Mouse (Mus musculus) T-helper 2 cell (primary cell): ENCODE results near the gene Kcne2.

Experiments used
- in situ Hi-C: fragments of 300-600 bp; cut with MboI, MseI; formaldehyde crosslinking; loops from one replicate; pipeline ENCODE4 v1.15.1; 2025; ENCODE audit warnings: high pct_unique_total_duplicates

Kcne2 gene

DNA sequence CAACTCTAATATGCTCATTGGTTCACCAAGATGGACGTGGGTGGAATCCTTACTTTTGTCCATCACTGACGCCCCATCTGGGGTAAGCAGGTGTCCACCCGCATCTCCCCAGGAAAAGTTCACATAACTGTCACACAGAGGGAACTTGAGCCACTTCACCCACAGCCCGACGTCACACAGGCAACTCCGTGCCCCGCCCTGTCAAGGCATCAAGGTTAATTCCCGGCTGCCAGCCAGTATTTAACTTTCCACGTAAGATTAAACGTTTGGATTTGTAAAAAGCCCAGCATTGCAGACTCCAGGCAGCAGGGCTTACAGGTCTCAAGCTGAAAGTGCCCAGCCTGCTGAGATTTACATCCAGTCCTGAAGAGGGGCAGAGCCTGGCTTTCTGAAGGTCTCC lies at the start of gene Kcne2:
Gene Kcne2 (plus strand): TSS at position 289 of the 400 bp plus-strand sequence.
- in situ Hi-C loops, result no loop called here

DNA sequence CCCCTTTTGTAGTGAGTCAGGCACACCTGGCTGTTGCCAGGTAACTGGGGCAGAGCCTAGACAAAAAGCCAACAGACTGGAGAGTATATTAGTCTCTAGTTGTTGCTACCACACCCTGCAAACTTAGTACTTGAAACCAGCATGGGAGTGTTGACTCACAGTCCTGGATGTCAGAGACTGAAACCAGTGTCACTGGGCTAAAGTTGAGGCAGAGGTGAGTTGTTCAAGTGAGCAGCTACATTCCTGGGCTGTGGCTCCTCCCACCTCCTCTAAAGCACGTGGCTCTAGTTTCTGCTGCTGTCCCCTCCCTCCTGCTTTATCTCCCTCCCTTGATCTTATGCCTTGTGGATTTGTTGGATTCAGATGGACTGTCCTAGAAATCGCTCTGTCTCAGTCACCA lies 46.3 kb upstream of the Kcne2 start:
- in situ Hi-C loops, result no loop called here

DNA sequence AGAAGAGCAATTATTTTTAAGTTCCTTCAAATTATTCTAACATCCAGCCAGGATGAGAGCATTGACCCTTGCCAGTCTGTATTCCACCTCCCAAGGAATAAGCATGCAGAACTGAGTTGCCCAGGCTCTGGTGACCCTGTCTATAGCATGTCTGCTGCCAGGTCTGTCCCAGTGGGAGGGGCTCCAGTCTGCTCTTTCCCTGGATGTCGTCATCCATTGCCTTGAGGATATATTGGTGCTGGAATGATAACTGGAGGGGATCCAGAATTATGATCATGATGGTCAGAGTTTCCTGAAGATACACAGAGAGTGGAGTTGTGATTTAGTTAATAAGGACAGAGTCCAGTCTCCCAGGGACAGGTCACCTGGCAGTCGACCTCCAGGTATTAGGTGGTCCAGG lies 45.2 kb upstream of the Kcne2 start:
- in situ Hi-C loops, result no loop called here

DNA sequence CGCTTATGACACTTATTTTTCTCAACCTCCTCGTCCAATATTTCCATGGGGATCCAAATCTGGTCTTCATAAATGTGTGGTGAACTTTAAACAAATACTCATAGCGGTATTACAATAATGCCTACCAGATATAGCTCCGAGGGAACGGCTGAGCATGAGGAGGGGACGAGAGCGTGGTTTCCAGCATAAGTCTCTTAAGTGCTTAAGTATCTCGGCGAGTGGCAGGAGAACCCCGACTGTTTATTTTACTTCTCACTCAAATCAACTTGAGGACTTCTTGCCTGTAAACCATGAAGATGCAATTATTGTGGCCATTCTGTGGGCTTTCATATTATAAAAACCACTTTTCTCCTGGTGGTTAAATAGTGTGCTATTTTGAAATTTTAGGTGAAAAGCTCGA lies 44.5 kb upstream of the Kcne2 start:
- in situ Hi-C loops, result no loop called here

DNA sequence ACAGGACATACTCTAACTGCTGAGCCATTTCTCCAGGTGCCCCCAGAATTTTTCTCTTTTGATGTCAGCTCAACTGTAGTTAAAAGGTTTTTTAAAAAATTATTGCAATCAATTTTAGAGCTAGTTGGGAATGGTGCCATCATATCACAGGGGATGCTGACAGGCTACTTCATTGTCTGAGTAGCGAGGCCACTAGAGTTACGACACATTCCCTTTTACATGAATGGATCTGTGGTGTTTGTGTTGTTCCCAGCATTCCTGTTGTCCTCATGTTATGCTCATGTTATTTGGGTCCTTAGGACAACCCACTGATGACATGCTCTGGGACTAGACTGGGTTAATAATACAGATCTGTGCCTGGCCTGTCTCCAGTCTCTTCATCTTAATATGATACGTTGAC lies 42.5 kb upstream of the Kcne2 start:
- in situ Hi-C loops, result no loop called here

DNA sequence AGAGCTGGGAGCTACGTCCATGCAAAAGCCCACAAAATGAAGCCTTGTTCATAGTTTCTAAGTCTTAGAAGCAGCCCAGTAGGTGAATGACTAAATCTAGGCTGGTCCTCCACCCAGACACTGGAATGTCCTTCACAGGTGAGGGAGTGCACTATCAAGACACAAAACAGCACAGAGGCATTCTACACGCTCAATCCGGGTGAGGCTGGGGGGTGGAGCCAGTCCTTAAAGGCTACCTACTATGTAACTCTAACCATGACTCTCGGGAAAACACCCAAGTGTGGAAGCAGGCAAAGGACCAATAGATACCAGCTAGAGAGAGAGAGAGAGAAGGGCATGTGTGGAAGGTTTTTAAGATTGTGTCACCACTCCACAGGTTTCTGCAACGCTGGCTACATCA lies 41.7 kb upstream of the Kcne2 start:
- in situ Hi-C loops, result no loop called here

DNA sequence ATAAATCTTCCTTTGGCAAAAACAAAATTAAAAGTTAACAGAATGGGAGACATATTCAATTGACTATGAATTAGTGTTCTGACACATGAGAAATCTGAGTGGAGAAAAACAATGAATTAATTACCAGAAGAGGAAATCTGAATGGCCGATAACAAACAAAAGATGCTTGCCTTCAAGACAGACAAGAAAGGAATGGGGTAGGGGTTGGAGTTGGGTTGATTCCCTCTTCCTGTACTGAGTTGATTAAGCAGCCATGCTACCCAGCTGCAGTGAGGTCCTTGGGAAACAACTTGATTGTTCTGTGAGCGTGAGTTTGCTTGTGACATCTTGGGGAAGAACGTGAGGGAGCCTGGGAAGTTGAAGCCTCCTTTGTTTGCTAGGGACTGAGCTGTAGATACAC lies 37.9 kb upstream of the Kcne2 start:
- in situ Hi-C loops, result no loop called here

DNA sequence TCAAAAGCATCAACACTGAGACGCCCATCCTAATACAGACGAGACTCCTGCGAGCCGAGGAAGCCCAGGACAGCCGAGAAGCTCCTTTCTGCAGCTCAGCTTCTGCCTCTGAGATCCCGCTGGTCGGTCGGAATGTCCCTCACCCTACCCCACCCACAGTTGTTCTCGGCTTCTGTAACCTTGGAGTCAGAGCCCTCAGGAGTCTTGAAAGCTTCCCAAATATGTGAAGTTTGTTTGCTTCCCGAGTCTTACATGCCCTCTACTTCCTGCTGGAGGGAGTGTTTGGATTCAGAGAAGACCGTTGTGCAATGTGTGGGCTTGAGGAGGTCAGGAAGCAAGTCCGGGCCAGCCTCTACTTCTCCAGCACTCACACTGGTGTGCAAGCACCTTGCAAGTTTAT lies 24.3 kb upstream of the Kcne2 start:
- in situ Hi-C loops, result no loop called here

DNA sequence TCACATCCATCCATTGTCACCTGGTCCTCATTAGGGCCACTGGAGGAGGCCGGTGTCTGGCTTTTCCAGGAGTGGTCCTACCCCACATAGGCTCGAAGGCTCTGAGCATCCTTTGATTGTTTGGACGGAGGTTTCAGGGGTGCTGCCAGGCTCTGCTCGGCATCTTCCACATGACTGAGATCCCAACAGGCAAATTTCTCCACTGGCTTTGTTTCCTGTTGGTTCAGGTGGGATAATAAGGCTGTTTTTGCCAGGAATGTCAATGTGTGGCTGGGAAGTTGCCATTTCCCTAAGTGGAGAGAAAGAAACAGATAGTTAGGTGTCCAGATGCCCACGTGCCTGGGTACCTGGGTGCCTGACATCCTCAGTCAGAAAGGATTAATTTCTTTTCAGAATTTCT lies 17.7 kb upstream of the Kcne2 start:
- in situ Hi-C loops, result no loop called here

DNA sequence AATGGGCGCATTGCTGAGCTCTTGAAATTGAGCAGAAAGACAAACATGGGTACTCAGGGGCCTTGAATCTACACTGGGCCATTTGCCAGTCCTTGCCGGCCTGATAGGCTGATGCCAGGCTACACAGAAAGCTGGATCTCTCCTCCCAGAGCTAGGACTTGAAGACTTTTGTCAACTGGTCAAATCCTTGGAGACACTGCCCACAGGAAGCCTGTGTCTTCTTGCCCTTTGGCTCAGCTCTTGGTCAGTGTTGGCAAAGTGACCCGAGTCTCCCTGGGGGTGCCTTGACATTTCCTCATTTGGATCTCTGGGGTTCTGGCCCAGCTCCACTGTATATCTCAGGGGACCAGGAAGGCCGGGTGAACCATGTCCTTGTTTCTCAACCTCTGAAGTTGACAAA lies 16.7 kb upstream of the Kcne2 start:
- in situ Hi-C loops, result no loop called here

DNA sequence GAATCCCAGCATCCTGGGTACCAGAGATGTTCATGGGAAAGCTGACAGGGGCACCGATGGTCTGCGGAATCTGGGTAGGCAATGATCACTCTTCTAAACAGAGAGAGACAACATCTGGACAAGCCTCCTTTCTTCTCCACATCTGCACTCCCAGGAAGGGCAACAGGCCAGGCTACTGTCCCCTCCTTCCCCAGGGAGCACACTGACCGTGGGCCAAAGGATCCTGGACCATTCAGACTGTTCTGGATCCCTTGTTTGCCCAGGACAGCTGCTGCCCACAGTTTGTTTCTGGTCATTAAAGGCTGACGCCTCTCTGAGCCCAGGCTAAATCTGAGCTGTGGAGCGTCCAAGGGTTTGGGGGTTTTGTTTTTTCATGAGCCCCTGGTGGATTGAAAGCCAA lies 9.5 kb upstream of the Kcne2 start:
- in situ Hi-C loops, result loop anchor here (5.0 kb wide), 1 partner anchor 345 kb away; no protein-coding TSS in a partner anchor

DNA sequence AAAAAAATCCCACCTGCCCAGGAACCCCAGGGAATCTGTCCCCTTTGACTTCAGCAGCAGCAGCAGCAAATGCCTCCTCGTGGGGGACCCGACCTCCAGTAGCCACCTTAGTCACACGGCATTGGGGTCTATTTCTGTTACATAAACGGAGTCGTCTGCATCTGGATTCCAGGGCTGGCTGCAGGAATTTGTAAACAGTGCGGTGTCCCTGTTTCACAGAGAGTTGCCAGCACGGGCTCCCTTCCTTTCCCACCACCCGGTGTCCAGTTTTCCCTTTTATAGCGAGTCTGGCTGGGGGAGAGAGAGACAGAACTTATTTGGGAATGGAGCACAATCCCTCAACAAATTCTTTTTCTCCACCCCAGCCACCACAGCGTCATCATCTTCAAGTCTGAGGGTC lies 7.1 kb upstream of the Kcne2 start:
- in situ Hi-C loops, result no loop called here

DNA sequence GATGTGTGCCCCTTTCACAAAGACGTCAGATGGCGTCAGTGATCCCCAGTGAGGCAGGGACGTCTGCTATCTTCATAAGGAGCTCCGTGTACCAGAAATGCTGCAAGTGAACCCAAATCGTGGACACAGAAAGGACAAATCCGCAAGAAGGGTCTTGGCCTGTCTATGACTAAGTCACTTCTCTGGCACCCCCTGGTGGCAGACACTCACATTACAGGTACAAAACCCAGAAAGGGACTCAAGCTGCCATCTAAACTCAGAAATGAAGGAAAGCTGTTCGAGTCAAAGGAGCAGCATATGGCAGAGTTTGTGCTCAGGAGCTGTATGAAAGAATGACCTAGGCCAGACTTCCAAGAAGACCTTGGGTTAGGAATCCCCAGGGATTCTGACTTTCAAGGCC lies 5.6 kb upstream of the Kcne2 start:
- in situ Hi-C loops, result no loop called here

DNA sequence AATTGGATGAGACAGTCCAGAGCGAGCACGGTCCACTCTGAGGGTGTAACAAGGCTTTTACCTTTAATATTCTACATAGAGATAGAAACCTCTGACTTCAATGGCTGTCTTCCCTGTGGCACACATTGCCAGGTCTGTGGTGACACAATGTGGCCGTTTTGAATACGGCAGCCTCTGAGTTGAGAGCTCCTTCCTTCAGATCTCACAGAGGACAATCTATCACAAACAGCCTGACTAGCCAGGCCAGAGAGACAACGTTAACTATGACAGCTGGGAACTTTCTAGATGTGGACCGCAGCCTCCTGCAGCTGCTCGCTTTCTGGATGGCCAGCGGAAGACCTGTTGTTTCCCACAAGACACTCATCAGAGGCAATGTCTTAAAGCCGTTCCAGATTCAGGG lies 3.4 kb upstream of the Kcne2 start:
- in situ Hi-C loops, result no loop called here

DNA sequence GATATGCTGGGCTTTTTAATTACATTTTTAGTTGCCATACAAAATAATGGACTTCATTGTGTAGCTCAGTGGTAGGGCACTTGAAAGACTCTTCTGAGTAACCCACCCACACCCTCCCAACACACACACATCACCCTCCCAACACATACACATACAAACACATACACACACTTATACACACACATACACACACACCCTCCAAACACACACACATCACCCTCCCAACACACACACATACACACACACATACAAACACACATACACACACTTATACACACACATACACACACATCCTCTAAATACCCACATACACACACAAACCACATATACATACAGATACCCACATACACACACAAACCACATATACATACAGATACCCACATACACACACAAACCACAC lies 2.1 kb upstream of the Kcne2 start:
- in situ Hi-C loops, result no loop called here

DNA sequence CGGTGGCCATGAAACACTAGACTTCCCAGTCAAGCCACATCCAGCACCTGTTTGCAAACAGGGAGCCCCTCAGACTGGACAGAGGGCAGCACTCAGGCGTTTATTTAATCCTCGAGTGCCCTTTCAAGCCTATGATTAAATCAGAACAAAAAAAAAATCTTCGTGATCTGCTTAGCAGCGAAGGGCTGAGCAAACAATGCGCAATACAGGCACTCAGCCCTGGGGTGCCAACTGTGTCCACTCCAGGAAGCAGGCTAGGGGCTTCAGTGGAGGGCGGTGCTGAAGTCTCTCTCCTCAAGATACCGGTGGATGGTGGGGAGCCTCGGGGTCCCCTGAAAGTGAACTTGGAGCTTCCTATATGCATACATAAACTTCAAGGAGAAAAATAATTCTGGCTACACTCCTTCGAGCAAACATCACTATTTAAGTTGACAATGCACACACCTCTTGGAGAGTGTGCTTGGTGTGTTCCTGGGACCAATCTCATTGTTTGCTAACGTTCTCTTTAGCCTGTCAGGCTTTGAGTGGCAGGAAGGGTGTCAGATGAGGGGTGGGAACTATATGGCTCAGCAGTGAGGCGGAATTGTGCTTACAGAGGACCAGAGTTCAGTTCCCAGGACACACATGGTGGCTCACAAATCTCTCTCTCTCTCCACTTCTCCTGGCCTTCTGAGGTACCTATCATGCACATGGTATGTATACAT lies 2.2 kb downstream of the Kcne2 start:
- in situ Hi-C loops, result no loop called here

DNA sequence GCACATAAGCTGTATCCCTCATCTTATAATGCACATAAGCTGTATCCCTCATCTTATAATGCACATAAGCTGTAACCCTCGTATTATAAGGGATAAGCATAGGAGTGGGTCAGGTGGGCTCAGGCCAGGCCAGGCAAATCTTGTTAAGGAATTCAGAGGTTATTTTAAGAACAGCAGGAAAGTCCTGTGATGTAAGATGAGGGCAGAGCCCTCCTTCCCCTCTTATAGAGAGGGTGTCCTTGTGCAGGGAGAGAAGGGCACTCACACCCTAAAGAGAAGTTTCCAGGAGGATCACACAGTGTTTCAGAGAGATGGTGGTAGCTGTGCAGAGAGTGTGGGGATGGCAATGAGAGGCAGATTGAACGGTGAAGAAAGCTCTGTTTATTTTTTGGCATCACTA lies 3.1 kb downstream of the Kcne2 start:
- in situ Hi-C loops, result no loop called here

DNA sequence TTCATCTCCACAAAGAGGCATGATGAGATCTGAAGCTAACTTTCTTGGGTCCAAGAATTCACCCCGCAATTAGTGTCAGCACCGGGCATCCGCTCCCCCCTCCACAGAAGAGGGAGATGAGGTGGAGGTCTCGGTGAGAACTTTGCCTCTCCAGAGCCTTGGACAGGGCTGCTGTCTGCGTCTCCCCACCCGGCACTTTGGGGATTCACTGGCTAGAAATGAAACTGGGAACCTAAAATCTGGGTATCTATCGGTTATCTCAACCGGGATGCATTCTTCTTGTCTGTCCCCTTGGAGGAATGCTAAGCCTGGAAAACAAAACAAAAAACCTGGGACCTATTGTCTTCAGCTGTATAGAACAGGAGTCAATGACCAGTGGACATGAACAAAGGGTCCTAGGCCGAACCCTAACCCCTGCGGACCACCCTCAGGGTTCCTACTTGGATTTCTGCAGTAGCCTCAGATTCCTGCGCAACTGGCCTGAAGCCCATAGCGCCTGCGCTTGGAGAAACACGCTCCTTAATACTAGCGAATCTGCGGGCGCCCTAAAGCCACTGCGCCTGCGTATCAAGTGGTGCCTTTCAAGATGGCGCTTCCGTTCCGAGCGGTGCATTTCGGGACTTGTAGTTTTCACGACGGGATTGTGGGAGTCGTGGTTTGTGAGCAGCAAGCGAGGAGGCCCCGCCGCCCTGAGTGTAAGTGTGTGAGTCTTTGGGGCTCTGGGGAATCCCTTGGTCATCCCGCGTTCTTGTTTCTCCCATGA lies 8.6 kb downstream of the Kcne2 start, which contains the start of gene Smim11:
Gene Smim11 (plus strand): TSS at position 638 of the 763 bp plus-strand sequence.
- in situ Hi-C loops, result no loop called here

DNA sequence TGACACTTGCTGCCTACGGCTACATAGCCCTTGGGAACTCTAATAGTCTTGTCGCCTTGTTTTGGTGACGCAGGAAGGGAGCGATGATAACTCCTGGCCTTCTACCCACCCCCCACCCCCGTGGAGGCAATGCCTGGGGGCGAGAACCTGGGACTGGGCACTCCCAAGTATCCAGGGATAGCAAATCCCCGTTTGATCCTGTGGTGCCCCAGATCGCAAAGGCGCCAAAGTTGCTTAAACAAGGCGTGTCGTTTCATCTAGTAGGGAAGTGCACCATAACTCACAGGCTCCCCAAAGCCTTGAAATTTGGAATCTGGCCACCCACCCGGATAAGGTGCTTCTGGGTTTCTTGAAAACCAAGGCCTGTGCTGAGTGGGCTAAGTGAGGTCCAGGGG lies 9.2 kb downstream of the Kcne2 start:
- in situ Hi-C loops, result no loop called here

DNA sequence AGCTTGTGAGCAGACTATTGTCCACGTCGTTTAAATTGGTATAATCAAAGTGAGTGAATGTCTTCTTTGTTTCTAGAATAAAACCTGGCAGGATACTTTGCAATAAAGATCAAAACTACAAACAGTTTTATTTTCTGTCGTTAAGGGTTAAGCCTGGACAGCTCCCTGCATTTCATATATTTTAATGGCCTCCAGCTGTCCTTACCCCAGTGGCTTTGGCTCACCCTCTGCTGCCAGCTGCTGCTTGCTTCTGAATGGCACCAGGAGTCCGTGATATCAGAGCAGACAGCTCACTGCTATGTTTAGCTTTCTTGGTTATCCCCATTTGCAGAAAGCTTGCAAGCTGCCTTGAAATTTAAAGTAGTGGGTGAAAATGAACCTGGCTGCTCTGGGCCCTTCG lies 9.8 kb downstream of the Kcne2 start:
- in situ Hi-C loops, result no loop called here

DNA sequence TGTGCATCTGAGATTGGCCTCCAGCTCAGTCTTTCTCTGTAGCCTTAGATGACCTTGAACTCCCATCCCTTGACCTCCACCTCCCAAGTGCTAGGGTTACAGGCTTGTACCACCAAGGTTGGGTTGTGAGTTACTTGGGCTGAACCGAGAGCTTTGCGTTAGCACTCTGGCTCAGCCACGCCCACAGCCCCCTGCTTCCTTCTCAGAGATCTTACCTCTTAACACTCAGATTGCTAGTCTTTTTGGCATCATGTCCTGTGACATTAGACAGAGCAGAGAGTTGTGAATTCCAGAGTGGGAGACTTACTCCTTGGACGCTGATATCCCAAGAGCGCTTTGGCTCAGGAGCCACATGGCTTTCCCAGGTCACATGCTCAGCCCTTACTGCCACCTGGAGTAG lies 10.3 kb downstream of the Kcne2 start:
- in situ Hi-C loops, result no loop called here

DNA sequence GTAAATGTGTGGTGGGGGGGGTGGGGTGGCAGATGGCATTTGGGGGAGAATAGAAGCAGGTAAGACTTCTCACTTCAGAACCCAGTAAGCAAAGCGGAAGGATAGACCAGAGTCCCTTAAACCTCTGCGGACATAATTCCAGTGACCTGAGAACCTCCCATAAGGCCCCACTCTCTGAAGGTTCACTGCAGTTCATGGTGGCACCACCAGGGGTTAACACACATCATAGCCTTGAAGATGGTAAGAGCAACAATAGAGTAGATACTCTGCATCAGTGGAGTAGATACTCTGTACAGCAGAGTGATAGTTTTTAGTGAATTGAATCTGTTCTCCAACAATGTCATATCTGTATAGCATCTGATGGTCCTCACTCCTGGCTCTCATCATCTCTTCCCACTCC lies 13.3 kb downstream of the Kcne2 start:
- in situ Hi-C loops, result no loop called here

DNA sequence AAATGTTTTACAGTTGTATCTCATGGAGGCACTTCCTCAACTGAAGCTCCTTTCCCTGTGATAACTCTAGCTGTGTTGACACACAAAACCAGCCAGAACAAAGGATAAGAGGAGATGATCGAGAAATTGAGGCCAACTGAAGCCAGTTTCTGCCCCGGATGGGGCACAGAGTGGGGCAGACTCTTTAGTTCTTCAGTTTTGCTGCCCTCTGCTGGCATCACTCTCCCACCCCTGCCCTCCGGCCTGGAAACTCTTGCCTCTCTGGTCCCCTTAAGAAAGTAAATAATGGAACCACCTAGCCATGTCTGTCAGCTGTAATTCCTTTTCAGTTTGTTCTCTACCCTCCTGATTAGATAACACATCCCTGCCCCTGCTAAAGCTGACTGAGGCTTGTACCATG lies 15.8 kb downstream of the Kcne2 start:
- in situ Hi-C loops, result no loop called here
